ENCODE assay signal across 16 mouse cellular contexts in the genomic region with DNA sequence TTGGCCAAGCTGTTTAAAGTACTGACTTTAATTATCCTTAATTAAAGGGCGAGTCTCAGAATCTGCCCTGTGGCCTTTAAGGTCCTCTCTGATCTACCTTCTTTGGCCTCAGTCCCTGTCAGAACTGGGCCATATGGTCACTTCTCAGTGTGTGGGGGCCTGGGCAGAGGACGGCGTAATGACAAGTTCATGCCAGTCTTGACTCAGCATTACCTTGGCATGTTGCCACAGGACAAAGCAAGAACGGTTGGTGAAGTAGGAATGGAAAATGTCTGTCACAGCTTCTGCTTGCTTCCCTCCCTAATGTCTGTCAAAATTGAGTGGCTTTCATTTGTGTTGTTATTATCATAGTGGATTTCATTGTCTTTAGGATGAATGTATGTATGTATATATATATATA. TPM values are rescaled to one million over a fixed set of nuclear protein-coding genes. Genes with fewer than 3 reads are reported as not detected.
A peak's percentile ranks its signal among the peaks of the same experiment; 100 is the strongest.
DNase-seq lines count a peak whose midpoint lies in the region; ATAC-seq and TF ChIP-seq lines count a peak whose summit lies in the region.
"Had no signal": no experiment of that assay in that cellular context is flagged by ENCODE, and none has a peak within 500 bp of the region (broad histone marks: within the 10 kb centered on the region; RNA-seq: fewer than 3 reads in every experiment).

No protein-coding gene starts in this region.

- no peak overlapping the region for H3K4me3 ChIP-seq in gastrocnemius, adult 2 months
- H3K4me3 ChIP-seq: embryonic facial prominence, embryonic 10.5 days; forebrain, embryonic 13.5 days; heart, embryonic 13.5 days; limb, embryonic 15.5 days had no signal

- 0 out of 2 replicates have a peak, but pooled peaks have one; percentile 22 for ATAC-seq in granulocyte monocyte progenitor cell, adult 5-6 weeks (replicated peaks; ENCODE audit: poor library complexity, severe bottlenecking)
- ATAC-seq: forebrain, embryonic 13.5 days; Patski had no signal

- TF ChIP-seq CTCF in gastrocnemius, adult 2 months (IDR thresholded peaks at IDR 0.05), result no peak

- peak; percentile 44 for DNase-seq in gastrocnemius, adult 2 months
- DNase-seq in gastrocnemius, postnatal 14 days, result no peak
- DNase-seq in kidney, postnatal 36 days, result peak; percentile 29 to 40
- DNase-seq in kidney, adult 8-10 months, result no peak
- peak; percentile 91 for DNase-seq in cerebellum, adult 11-12 months
- DNase-seq in layer of hippocampus, adult 11-12 months (ENCODE audit: low spot score), result no peak
- DNase-seq in urinary bladder, adult 2 months (ENCODE audit: low spot score), result no peak
- DNase-seq: B cell, adult 2 months; lung, postnatal 36 days; right cerebral cortex, postnatal 4 days had no signal

- intact Hi-C loops in gastrocnemius, adult 2 months (cut with DNase I), result no loop called here
- intact Hi-C loops in gastrocnemius, postnatal 14 days (cut with DNase I; ENCODE audit: low total_unique reads), result no loop called here

- peak overlapping the region; percentile 83 for H3K27ac ChIP-seq in gastrocnemius, adult 2 months
- H3K27ac ChIP-seq: embryonic facial prominence, embryonic 10.5 days; forebrain, embryonic 13.5 days; limb, embryonic 15.5 days had no signal

RNA-seq across cellular contexts. Expression of a gene that starts 18.0 kb away (rescaled TPM):
- total RNA-seq in gastrocnemius, adult 2 months (2021), result 100 to 1,000 TPM; 130 to 135 TPM
- 10 to 100 TPM; 69.3 to 72.8 TPM for total RNA-seq in gastrocnemius, postnatal 14 days (2021)
- total RNA-seq in granulocyte monocyte progenitor cell, adult 5-6 weeks (2014; fragmentation: Nextera tagmentation), result 22.6 and 29.8 TPM in 2 replicates
- total RNA-seq in granulocyte monocyte progenitor cell, adult 5-6 weeks (2017), result 24.1 and 58.0 TPM in 2 replicates
- polyA plus RNA-seq in urinary bladder, adult 2 months (2012; rRNA removed), result 9.8 and 10.1 TPM in 2 replicates

RNA-seq across cellular contexts. Expression of a gene that starts 20.8 kb away (rescaled TPM):
- total RNA-seq in gastrocnemius, adult 2 months (2021), result 1 to 10 TPM; 2.8 to 3.3 TPM
- 1 to 10 TPM; 2.4 to 3.6 TPM for total RNA-seq in gastrocnemius, postnatal 14 days (2021)
- total RNA-seq in granulocyte monocyte progenitor cell, adult 5-6 weeks (2014; fragmentation: Nextera tagmentation), result 6.6 and 14.9 TPM in 2 replicates
- 2.0 and 15.9 TPM in 2 replicates for total RNA-seq in granulocyte monocyte progenitor cell, adult 5-6 weeks (2017)
- polyA plus RNA-seq in urinary bladder, adult 2 months (2012; rRNA removed), result 12.6 and 14.7 TPM in 2 replicates

RNA-seq across cellular contexts. Expression of a gene that starts 21.0 kb away (rescaled TPM):
- total RNA-seq in gastrocnemius, adult 2 months (2021), result 10 to 100 TPM; 20.6 to 21.6 TPM
- 10 to 100 TPM; 32.2 to 36.5 TPM for total RNA-seq in gastrocnemius, postnatal 14 days (2021)
- total RNA-seq in granulocyte monocyte progenitor cell, adult 5-6 weeks (2014; fragmentation: Nextera tagmentation), result 139 and 152 TPM in 2 replicates
- total RNA-seq in granulocyte monocyte progenitor cell, adult 5-6 weeks (2017), result 208 and 230 TPM in 2 replicates
- polyA plus RNA-seq in urinary bladder, adult 2 months (2012; rRNA removed), result 85.0 and 103 TPM in 2 replicates

Comparison
In these comparisons a context has a peak if more than half of its experiments do, and no peak if none do; other contexts are left out.
1. DNase-seq: peak in gastrocnemius, adult 2 months (single experiment), kidney, postnatal 36 days (2 of 2) and cerebellum, adult 11-12 months (single experiment); none in gastrocnemius, postnatal 14 days (single experiment), kidney, adult 8-10 months (0 of 2), layer of hippocampus, adult 11-12 months (single experiment) and urinary bladder, adult 2 months (single experiment).